Mouse (Mus musculus) adrenal gland, postnatal 4 days (tissue): ENCODE results near the gene Slc6a13. TPM values are rescaled to one million over a fixed set of nuclear protein-coding genes. Genes with fewer than 3 reads are reported as not detected.
"Not testable (repeated sequence)": the region's sequence is repeated elsewhere in the genome, so short reads cannot be mapped to it uniquely, and the experiment has no call there.

Experiments used
- DNase-seq, 2 experiments: peaks; one replicate each; pipeline ENCODE4 v3.0.0; 2021 to 2022; ENCODE audit warnings: low spot score in 2 of 2, mixed read lengths in 2 of 2
- total RNA-seq, 2 experiments: library from RNA; stranded (reverse); gene quantifications; 2 replicates each; pipeline ENCODE4 v1.2.3; 2021

The Slc6a13 gene
- total RNA-seq, 2 experiments from 2014 or later: 4.5 to 15.2 TPM

DNA sequence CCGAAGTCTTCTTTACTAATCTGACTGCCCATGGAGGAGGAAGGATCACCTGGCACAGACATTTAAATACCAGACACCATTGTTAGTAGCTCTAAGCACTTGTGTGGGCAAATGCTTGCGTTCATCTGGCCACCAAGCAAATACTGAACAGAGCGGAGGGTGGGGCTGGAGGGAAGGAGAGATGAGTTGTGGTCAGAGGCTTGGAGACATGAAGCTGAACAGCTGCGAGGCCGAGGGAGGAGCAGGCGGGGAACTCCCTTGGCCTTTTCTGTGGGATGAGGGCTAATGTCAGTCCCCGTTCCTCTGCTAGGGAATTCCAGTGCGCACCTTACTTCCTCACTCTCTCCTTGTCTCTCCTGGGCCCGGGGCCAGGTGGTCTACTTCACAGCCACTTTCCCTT, 25.7 kb downstream of the Slc6a13 start:
- no peak for DNase-seq

DNA sequence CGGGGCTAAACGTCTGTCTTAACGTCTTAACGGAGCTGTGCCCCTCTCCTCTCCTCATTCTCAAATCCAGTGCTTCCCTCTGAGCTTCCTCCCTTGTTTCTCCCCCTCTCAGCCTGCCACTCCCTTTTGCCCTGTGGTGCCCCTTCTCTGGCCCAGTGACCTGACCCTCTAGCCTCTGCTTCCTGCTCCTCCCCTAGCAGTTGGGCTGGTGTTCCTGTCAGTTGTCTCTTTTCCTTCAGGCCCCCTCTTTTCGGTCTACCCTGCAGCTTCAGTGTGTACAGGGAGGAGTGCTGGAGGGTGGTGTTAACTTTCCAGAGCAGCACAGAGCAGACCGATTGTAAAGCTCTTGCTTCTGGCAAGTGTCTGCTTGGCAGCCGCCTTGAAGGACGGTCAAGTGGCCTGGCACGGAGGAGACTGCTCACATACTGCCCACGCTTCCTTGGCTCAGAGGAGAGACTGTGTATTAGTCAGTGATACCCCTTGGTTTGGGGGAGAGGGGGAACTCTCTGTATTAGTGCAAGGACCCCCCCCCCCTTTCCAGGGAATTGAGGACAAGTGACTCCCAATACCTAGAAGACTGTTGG, 26.6 kb downstream of the Slc6a13 start:
- DNase-seq: no peak

DNA sequence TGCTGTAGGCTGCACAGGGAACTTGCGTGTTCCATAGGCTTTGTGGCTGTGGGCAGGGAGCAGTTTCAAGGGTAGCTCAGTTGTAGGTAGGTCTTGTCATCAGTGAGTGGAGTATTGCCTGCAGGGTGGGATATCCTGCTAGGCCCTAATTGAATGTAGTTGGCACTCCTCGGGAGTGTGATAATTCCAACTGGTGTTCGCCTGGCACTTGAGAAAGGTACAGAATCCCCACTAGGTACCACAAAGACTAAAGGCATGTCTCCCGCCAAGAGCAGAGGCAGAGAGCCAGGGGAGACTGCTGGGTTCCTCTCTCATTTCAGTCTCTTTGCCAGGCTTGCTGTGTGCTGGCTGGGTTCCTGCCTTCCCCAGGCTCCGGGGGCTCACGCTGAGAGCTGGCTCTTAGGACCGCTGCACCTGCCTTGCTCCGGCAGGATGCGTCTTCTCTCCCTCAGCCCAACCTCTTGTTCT, 28.4 kb downstream of the Slc6a13 start:
- no peak for DNase-seq

DNA sequence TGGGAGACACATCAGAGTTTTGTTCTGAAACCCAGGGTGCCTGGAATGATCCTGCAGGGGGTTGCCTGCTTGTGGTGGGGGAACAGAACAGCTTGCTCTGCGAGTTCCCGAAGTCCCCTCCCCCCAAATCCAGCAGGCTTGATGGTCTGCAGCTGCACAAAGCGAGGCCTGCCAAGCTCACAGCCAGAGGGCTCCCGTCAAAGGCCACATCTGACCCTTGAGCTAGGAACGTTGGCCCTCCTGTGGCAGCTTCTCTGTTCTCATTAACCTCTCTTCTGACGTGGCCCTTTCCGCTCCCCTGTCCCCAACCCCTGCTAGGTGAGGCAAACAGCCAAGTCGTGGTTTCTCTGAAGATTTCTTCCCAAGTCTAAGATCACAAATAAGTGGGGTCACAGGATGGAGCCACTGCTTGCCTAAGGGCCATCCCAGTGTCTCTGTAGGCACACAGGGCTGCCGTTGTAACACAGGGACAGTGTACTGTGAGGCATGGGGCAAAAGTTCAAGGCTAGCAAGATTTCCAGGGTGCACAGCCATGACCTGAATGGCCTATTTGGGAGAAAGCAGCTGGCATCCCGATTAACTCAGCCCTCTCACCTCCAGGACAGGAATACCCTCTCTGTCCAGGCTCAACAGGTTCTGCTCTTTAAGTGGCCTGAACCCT, 30.0 kb downstream of the Slc6a13 start:
- no peak for DNase-seq

DNA sequence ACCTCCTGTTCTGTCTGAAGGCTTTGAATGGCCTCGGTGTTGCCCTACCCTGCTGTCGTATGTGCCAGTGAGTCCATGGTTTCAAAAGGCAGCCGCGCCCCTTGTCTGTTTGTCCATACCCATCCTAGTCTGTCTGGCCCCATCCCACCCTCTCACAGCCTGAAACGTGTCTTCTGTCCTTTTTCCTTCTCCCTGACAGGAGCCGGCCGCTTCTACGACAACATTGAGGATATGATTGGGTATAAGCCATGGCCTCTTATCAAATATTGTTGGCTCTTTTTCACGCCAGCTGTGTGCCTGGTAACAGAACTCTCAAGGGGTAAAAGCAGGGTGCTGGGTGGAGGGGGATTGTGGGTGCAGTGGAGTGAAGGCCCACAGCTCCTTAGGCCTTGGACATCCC, 35.8 kb downstream of the Slc6a13 start:
- DNase-seq: no peak

DNA sequence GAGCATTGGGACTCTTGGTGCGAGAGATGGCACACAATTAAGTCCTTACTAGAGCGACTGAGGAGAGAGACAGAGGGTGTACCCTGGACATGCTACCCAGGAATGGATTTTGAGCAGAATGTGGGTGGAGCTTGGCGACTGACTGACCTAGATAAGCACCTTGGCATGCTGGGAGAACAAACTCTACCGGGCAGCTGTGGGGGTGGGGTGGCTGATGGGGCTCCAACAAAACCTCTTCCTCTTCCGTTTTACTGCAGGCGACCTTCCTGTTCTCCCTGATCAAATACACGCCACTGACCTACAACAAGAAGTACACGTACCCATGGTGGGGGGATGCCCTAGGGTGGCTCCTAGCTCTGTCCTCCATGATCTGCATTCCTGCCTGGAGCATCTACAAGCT, 36.5 kb downstream of the Slc6a13 start:
- DNase-seq: no peak

DNA sequence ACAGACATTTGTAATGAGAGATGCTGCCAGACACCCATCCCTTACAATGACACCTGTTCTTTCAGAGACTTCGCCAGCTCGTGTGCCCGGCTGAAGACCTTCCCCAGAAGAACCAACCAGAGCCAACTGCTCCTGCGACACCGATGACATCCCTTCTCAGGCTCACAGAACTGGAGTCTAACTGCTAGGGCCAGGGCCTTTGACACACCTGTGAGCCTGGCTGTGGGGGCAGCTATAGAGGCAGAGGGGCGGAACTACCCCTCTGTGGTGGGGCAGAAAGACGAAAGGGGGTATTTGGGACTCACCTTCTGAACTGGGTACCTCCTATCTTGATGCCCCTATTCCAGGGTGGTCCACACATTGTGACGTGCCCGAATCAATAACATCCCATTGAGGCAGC, 37.2 kb downstream of the Slc6a13 start:
- no peak for DNase-seq

DNA sequence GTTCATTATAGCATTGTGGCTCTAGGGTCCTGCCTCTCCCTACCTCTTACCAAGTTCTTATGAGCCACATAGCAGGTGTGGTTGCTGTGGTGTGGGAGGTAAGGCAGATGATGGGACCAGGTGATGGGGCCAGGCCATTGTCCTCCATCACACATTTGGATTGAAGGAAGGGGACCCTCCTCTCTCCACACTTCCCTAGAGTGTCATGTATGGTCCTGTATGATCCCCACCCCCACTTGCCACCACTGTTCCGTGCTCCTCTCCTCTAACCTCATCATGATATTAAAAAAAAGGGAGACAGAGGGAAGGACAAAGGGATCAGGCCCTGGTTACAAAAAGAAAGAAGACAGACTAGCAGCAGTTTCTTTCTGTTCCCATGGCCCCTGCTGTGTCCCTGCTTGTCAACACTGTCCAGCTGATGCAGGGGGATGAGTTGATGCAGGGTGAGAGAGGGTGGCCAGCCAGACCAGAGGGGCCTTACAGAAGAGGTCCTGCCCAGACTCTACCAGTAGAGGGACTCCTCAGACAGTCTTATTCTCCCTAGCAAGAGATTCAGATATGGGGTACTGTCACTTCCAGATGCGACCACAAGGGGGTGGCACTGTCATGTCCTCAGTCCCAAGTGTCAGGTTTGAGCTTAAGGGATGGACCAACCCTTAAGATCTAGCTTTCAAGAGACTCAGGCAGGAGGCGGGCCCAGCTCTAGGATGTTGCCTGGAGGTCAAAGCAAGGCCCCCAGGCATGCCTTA, 37.9 kb downstream of the Slc6a13 start:
- DNase-seq: peak; percentile 38 to 68

DNA sequence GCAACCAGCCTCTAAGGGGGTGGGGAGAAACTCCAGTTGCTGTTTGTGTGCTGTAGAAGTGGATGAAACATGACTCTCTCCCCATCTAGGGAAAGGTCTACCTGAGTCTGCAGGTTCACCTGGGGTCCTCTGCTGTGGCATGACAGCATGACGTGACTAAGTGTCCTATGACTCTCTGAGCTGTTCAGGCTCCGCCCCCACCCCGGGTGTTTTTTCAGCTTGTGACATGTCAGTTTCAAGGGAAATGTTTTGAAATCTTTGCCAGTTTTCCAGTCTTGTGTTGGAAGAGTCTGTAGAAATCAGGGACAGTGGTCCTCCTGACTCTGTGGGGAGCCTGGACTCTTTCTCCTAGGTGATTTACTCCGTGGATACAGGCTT, 38.5 kb downstream of the Slc6a13 start:
- DNase-seq: no peak

DNA sequence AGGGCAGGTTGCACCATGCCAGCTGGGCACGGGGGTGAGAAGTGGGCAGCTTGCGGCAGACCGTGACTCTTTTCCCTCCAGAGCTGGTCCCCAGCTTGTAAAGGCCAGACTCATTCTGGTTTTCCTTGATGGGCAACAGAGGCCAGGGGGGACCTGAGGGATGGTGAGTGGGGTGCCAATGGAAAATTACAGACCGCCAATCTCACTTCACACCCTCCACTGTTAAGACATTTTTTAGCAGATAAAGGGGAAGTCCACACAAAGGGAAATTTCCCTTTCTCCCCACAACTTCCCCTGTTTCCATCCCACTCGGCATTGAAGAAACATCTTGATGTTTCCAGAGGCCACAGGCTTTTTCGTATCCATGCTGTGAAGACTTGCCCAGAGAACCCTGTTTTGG, 41.6 kb downstream of the Slc6a13 start:
- no peak for DNase-seq

DNA sequence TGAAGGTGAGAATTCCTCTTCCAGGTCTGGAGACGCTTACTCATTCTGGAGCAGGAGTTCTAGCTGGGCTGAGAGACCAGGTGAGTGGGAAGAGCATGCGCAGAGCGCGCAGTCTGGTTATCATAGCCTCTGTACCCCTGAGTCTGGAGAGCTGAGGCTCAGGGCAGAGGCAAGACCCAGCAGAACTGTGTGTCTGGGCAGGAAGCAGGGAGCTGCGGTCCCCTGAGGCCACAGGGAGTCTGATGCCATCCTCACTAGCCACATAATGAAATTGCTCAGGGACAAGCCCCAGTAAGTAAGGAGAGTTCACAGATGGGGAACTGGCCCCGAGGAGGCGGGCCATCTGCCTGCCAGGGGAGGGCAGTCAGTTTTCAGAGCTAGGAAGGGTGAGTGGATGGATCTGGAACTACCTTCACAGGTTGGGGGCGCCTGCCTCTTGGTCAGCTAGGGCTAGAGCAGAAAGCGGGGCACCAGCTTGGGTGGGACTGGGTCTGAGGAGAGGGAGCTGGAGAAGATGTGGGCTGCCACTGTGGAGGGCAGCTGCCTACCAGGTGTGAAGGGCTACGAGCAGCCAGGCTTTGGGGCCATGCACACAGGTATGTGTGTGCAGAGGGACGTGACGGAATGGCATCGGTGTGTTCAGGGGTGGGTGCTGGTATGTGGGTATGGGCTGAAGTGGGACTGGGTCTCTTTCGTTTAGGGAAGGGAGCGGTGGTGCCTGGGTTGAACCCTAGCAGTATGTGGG, 43.2 kb downstream of the Slc6a13 start, which contains the start of gene Slc6a12:
TSS of gene Slc6a12 (plus strand) at position 51 of the 745 bp plus-strand sequence.
- DNase-seq: no peak

DNA sequence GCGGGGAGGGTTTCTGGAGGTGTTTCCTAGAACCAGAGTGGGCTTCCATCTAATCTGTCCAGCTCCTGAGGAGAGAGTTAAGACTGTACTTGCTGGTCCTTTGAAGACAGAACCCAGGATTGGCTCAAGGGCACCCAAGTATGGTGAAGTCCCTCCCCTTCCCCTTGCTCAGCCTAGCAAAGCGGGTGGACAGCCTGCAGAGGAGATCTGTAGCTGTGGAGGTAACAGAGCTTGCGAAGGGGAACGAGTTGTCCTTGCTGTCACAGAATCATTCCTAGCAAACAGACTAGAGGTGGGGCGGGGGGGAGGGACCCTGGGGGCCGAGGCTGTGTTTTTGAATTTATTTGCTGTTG, 43.7 kb downstream of the Slc6a13 start:
- no peak for DNase-seq

DNA sequence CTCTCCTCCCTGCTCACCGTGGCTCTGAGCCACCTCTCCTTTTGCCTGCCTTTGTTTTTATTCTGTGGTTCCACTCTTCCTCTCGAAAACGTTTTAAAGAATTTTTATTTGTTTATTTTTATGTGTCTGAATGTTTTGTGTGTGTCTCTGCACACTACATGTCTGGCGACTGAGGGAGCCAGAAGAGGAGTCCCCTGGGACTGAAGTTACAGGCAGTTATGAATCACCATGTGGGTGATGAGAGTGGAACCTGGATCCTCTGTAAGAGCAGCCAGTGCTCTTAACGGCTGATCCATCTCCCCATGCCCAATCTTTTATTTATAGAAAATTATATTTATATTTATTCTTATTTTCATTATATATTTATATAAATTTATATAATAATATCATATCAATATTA, 44.3 kb downstream of the Slc6a13 start:
- no peak for DNase-seq

DNA sequence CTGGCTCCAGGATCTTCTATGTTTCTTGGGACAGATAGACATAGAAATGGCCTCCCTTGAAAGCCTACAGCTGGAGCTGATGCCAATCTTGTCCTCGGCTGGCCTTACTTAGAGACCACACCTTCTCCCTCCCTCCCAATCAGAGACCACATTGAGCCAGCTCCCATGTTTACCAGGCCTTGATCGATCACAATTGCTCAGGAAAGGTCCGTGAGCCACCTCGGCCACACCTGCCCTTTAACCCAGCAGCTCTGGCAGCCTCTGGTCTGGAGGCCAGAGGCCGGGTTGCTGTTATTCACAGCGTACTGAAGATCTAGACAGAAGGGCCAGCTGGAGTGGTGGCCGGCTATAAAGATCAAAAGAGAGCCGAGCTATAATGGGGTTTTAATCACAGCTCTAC, 46.4 kb downstream of the Slc6a13 start:
- DNase-seq: no peak

DNA sequence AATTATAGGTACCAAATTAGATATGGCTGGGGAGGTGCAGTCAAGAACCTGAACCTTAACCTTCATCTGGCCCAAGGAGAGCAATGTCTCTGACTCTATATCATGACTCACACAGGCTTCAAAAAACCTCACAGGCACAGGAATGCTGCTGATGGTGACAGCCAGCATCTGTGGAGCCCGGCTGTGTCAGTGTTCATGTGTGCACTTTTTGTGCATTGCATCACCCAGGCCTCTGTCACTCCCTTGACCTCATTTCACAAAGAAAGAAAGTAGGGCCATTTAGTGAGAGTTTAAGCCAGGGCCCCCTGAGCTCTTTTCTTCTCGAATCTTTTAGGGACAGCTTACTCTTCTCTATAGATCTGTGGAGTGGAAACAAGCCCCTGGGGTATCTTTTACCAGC, 52.2 kb downstream of the Slc6a13 start:
- DNase-seq: no peak

DNA sequence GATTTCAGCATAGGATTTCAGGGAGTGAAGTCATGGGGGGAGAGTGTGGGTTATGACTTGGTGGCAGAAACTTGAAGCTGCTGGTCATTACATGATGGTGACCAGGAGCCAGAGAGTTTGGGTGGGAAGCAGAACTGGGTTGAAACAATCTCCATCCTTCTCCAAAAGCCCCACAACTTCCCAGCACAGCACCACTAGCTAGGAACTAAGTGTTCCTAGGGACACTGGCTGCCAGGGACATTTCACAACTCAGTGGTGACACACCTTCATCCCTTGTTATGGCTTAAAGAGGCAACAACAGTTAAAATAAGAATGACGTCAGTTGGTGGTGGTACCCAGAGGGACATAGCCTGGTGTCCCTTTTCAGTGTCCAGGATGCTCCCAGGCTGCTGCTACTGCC, 56.0 kb downstream of the Slc6a13 start:
- no peak for DNase-seq

DNA sequence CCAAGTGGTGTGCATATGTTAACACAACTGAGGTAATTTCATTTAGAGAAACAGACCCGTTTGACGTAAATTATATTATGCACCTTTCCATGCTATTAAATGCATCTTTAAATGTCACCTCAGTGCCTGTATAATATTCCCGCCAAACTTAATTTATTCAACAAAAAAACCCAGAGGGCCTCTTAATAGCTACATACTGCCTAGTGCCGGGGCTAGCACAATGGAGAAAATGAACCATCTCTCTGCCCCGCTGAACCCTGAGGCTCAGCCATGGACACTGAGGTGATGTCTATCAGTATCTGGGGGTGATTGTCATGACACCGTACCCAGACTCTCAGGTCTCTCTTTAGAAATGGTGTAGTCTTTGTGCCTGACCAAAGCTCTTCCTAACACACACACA, 57.2 kb downstream of the Slc6a13 start:
- DNase-seq: no peak

DNA sequence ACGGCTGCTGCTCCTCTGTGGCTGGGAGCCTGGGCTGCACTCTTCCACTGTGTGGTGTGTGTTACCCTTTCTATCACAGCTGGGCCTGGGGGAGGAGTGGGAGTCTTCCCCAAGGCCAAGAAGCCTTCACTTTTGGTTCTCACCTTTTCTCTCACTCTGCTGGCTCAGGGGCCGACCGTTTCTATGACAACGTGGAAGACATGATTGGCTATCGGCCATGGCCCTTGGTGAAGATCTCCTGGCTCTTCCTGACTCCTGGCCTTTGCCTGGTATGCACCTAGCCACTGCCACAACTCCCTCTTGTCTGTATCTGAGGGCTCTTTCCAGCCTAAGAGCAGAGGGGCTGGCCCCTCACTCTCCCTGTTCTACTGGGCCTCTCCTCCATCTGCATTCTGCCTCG, 63.0 kb downstream of the Slc6a13 start:
- no peak for DNase-seq

DNA sequence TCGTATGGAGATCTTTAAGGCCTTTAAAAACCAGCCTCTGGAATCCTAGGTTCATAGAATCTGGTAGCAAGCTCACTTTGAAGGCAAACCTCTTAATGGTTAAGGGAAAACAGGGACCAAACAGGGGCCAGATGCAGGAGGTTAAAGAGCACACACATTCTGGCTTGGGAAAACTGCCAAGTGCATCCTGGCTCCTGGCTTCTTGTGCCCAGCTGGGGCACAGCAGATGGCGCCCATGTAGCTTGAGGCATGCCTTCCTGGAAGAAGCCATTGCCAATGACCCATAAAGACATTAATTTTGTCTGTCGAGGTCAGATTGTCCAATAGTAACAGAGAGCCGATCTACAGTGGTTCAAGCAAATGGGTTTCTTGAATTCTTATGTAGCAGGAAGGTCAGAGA, 63.9 kb downstream of the Slc6a13 start:
- DNase-seq: no peak

DNA sequence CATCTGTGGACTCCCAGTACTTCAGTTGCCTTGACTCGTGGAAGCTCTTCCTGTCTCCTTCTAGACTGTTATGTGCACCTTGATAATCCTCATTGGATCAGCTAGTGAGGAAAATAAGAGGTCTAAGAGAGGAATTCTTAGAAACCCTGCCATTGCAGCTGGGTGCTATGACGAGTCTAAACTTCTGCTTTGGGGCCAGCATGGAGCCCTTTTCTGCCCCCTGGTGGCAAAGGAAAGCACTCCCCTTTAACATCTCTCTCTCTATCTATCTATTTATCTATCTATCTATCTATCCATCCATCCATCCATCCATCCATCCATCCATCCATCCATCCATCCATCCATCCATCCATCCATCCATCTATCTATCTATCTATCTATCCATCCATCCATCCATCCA, 66.5 kb downstream of the Slc6a13 start:
- DNase-seq: not testable (repeated sequence)

DNA sequence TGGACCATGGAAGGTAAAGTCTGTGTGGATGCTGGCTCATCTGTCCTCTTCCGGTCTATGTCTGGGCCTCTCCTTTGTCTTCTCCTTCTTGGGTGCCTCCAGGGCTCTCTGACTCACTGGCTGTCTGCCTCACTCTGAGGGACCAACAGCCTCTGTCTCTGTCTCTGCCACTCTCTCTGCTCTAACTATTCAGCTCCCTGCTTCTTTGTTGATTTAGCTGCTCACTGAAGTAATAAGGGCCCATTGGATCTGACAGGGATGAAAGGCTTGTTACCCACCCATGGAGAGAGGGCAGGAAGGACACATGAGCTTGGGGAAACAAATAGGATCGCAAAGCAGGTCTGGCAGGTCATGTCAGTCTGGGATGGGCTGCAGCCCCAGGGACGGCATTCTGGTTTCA, 67.1 kb downstream of the Slc6a13 start:
- no peak for DNase-seq
